Mouse (Mus musculus) MN1 (cell line): ENCODE measurements at regions not wholly inside any gene's neighbourhood (a gene's known extent, or its start where the extent isn't known, plus 50 kb on each side); places are given as distances from the start of the nearest gene placed in this dataset.
A peak's percentile ranks its signal among the peaks of the same experiment; 100 is the strongest.

ENCODE experiments used
- DNase-seq: peaks from one replicate; pipeline ENCODE4 v3.0.0-alpha.2; 2016; ENCODE audit warnings: low spot score

GRCm38 (mm10) chr16:15052389-15052923 lies 146.1 kb downstream of the Efcab1 start:
- DNase-seq, result peak; percentile 10

GRCm38 (mm10) chr16:15052924-15053793 lies 146.8 kb downstream of the Efcab1 start:
- DNase-seq, result peak; percentile 79

GRCm38 (mm10) chr16:15053840-15054239 lies 147.4 kb downstream of the Efcab1 start:
- DNase-seq, result no peak

- DNase-seq, result peak; percentile 61
Measured at GRCm38 (mm10) chr16:15054306-15055001, 148.0 kb downstream of the Efcab1 start.

- peak; percentile 31 for DNase-seq
Measured at GRCm38 (mm10) chr16:15055697-15056096, 149.3 kb downstream of the Efcab1 start.

GRCm38 (mm10) chr16:15070485-15070960 lies 164.1 kb downstream of the Efcab1 start:
- DNase-seq, result no peak

GRCm38 (mm10) chr16:15074407-15074806 lies 168.0 kb downstream of the Efcab1 start:
- DNase-seq, result no peak

- no peak for DNase-seq
Measured at GRCm38 (mm10) chr16:15083692-15084091, 177.3 kb downstream of the Efcab1 start.

- DNase-seq, result peak; percentile 40
Measured at GRCm38 (mm10) chr16:15084147-15084752, 177.8 kb downstream of the Efcab1 start.

GRCm38 (mm10) chr16:15084753-15085728 lies 178.6 kb downstream of the Efcab1 start:
- DNase-seq, result no peak

GRCm38 (mm10) chr16:15086556-15086955 lies 180.2 kb downstream of the Efcab1 start:
- DNase-seq, result no peak

- DNase-seq, result no peak
Measured at GRCm38 (mm10) chr16:15103938-15104337, 197.5 kb downstream of the Efcab1 start.

- DNase-seq, result no peak
Measured at GRCm38 (mm10) chr16:15107234-15107633, 200.8 kb downstream of the Efcab1 start.

GRCm38 (mm10) chr16:15113131-15113530 lies 204.1 kb upstream of the Gm21897 start:
- DNase-seq, result peak; percentile 17

- DNase-seq, result no peak
Measured at GRCm38 (mm10) chr16:15113989-15114556, 203.2 kb upstream of the Gm21897 start.

GRCm38 (mm10) chr16:15114574-15115230 lies 202.6 kb upstream of the Gm21897 start:
- no peak for DNase-seq

- peak; percentile 28 for DNase-seq
Measured at GRCm38 (mm10) chr16:15115386-15115785, 201.9 kb upstream of the Gm21897 start.

- DNase-seq, result peak; percentile 12
Measured at GRCm38 (mm10) chr16:15119799-15120198, 197.5 kb upstream of the Gm21897 start.

- no peak for DNase-seq
Measured at GRCm38 (mm10) chr16:15128996-15129395, 188.3 kb upstream of the Gm21897 start.

- no peak for DNase-seq
Measured at GRCm38 (mm10) chr16:15129806-15130205, 187.5 kb upstream of the Gm21897 start.
